Mouse (Mus musculus): ENCODE measurements at regions not wholly inside any gene's neighbourhood (a gene's known extent, or its start where the extent isn't known, plus 50 kb on each side); places are given as distances from the start of the nearest gene placed in this dataset.

GRCm38 (mm10) chr9:68366973-68367372, 286.6 kb upstream of the Rora start:
- TF ChIP-seq POLR2A (IDR thresholded peaks at IDR 0.05; ENCODE audit: borderline replicate concordance, insufficient read depth, low read length) (no peak), CTCF (IDR thresholded peaks at IDR 0.05; ENCODE audit: borderline replicate concordance, insufficient read depth, low read depth, low read length) (no peak)
